Mouse (Mus musculus) midbrain, embryonic 10.5 days (tissue): ENCODE data around the gene Trpm3. TPM values are rescaled to one million over a fixed set of nuclear protein-coding genes. Genes with fewer than 3 reads are reported as not detected.

Experiments
- DNase-seq: peaks from one replicate; pipeline ENCODE4 v3.0.0-alpha.2; 2017; ENCODE audit warnings: low spot score
- H3K27ac ChIP-seq: fragments of 300-500 bp; sonication (generic); replicated peaks from 2 replicates; pipeline ENCODE4 v1.5.1; 2016; ENCODE audit warnings: mild to moderate bottlenecking
- H3K27me3 ChIP-seq: fragments of 300-500 bp; sonication (generic); 2 replicates; pipeline ENCODE4 v1.6.1; 2016; ENCODE audit warnings: low read depth, mild to moderate bottlenecking; ENCODE audit not compliant: poor library complexity, severe bottlenecking
- H3K36me3 ChIP-seq: fragments of 300-500 bp; sonication (generic); 2 replicates; pipeline ENCODE4 v1.6.1; 2016; ENCODE audit warnings: mild to moderate bottlenecking, moderate library complexity
- H3K4me1 ChIP-seq: fragments of 300-500 bp; sonication (generic); 2 replicates; pipeline ENCODE4 v1.6.1; 2016
- H3K4me3 ChIP-seq: fragments of 300-500 bp; sonication (generic); 2 replicates; pipeline ENCODE4 v1.5.1; 2016; ENCODE audit warnings: mild to moderate bottlenecking, moderate library complexity
- H3K9me3 ChIP-seq: fragments of 300-500 bp; sonication (generic); replicated peaks from 2 replicates; pipeline ENCODE4 v1.6.1; 2016; ENCODE audit warnings: mild to moderate bottlenecking
- WGBS: fragments of 180-500 bp; shearing (Covaris S2); methylation state at CpG from one replicate; pipeline ENCODE4 v1.1.7; 2016; 5-methylcytosine and 5-hydroxymethylcytosine counted together
- polyA plus RNA-seq: library from polyadenylated mRNA; unstranded; fragments of >200 nt; fragmentation: Nextera tagmentation; extraction: Ambion mirVana; gene quantifications from 2 replicates; pipeline ENCODE4 v1.2.1, GENCODE M21; 2016

Trpm3 gene
- polyA plus RNA-seq, 1 experiment from 2014 or later = 4.4 TPM

- no peak overlapping the region for H3K27ac ChIP-seq
- WGBS = 75% methylated on average over 5 of the region's 5 CpGs
These were observed 188.4 kb downstream of the Trpm3 start for GRCm38 (mm10) chr19:22327226-22327625.

DNA sequence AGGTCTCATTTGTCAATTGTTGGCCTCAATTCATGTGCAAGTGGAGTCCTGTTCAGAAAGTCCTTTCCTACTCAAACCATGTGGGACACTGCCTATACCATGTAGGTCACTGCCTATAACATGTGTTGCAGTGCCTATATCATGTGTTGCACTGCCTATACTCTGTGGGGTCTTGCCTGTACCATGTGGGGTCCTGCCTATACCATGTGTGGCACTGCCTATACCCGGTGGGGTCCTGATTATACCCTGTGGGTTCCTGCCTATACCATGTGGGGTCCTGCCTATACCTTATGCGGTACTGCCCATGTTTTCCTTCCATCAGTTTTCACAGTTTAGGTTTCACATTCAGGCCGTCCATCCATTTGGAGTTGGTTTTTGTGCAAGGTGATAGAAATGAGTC, 197.4 kb downstream of the Trpm3 start:
- H3K36me3 ChIP-seq = no peaks in the 10 kb centered on the region
- H3K4me3 ChIP-seq = no peak overlapping the region
- H3K27me3 ChIP-seq = no peaks in the 10 kb centered on the region
- no peak for DNase-seq
- H3K4me1 ChIP-seq = no peaks in the 10 kb centered on the region
- no peak overlapping the region for H3K27ac ChIP-seq
- 91% methylated on average over 3 of the region's 3 CpGs for WGBS
- 0 out of 2 replicates have a peak, but pooled peaks cover 3% of the 10 kb centered on the region for H3K9me3 ChIP-seq

More at GRCm38 (mm10) chr19:22327226-22327625, 188.4 kb downstream of the Trpm3 start:
- no peak for DNase-seq
- no peaks in the 10 kb centered on the region for H3K9me3 ChIP-seq
- H3K36me3 ChIP-seq = no peaks in the 10 kb centered on the region
- H3K4me1 ChIP-seq = no peaks in the 10 kb centered on the region
- no peak overlapping the region for H3K4me3 ChIP-seq
- no peaks in the 10 kb centered on the region for H3K27me3 ChIP-seq

- 0 out of 2 replicates have a peak, but pooled peaks cover 3% of the 10 kb centered on the region for H3K9me3 ChIP-seq
- no peaks in the 10 kb centered on the region for H3K27me3 ChIP-seq
- H3K36me3 ChIP-seq = no peaks in the 10 kb centered on the region
- H3K4me3 ChIP-seq = no peak overlapping the region
- no peaks in the 10 kb centered on the region for H3K4me1 ChIP-seq
- no peak overlapping the region for H3K27ac ChIP-seq
- WGBS = 22% methylated on average over 5 of the region's 5 CpGs
- DNase-seq = peak; percentile 35
These were observed 198.6 kb downstream of the Trpm3 start for GRCm38 (mm10) chr19:22337468-22337867.

GRCm38 (mm10) chr19:22338927-22339326, 200.1 kb downstream of the Trpm3 start:
- Histone ChIP-seq H3K36me3 (no peaks in the 10 kb centered on the region), H3K4me1 (no peaks in the 10 kb centered on the region), H3K27ac (no peak overlapping the region), H3K9me3 (no peaks in the 10 kb centered on the region), H3K27me3 (no peaks in the 10 kb centered on the region), H3K4me3 (no peak overlapping the region)
- no peak for DNase-seq
- 78% methylated on average over 8 of the region's 8 CpGs for WGBS

DNA sequence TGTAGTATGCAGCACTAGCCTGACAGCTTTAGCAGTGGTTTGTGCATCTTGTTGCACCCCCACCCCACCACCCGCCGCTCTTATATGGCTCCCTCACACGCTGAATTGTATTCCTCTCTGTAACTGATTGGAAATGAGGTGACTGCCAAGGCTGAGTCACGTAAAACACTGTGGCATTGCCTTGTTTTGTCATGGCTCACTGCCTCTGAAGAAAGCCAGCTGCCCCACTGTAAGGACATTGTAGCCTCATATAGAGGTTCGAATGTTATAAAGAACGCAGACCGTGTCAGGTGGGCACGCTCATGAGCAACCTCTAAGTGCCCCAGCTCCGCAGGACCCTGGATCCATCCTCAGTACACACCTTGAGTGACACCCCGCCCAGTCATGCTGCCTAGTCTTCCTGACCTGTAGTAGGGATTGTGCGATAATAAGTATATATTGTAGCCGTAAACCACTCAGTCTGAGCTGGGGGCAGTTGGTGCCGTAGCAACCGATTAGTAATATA, 215.2 kb downstream of the Trpm3 start:
- H3K27ac ChIP-seq = no peak overlapping the region
- DNase-seq = no peak
- WGBS = 90% methylated on average over 14 of the region's 14 CpGs
- H3K9me3 ChIP-seq = no peaks in the 10 kb centered on the region
- no peaks in the 10 kb centered on the region for H3K4me1 ChIP-seq
- H3K4me3 ChIP-seq = no peak overlapping the region
- no peaks in the 10 kb centered on the region for H3K36me3 ChIP-seq
- no peaks in the 10 kb centered on the region for H3K27me3 ChIP-seq

- Histone ChIP-seq H3K27ac (no peak overlapping the region), H3K27me3 (no peaks in the 10 kb centered on the region), H3K36me3 (no peaks in the 10 kb centered on the region), H3K4me1 (no peaks in the 10 kb centered on the region), H3K4me3 (no peak overlapping the region), H3K9me3 (no peaks in the 10 kb centered on the region)
- WGBS = 89% methylated on average over 3 of the region's 3 CpGs
- DNase-seq = no peak
These were observed 248.0 kb downstream of the Trpm3 start for GRCm38 (mm10) chr19:22386890-22387289.

DNA sequence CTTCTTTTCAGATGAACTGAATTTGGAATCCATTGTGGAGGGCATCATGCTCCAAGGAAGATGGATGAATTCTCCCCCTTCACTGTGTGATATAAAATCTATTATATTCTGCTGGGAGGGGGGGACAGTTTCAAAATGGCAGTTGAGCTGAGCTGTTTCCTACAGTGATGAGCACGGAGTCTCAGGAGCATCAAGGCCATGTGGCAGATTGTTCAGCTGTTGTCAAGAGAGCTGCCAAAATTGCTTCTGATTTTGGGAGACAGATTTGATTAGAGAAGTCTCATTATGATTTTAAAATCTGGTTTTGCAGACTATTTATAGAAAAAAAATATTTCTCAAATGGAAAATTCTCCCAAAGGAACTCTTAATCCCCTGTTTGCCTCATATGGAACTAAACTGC, 255.9 kb downstream of the Trpm3 start:
- Histone ChIP-seq H3K4me1 (peaks cover 8% of the 10 kb centered on the region), H3K36me3 (no peaks in the 10 kb centered on the region), H3K27me3 (no peaks in the 10 kb centered on the region), H3K27ac (no peak overlapping the region), H3K4me3 (no peak overlapping the region), H3K9me3 (no peaks in the 10 kb centered on the region)
- WGBS = 95% methylated on average over 1 of the region's 1 CpGs
- DNase-seq = no peak

- no peaks in the 10 kb centered on the region for H3K9me3 ChIP-seq
- 92% methylated on average over 3 of the region's 3 CpGs for WGBS
- no peak overlapping the region for H3K4me3 ChIP-seq
- DNase-seq = no peak
- no peaks in the 10 kb centered on the region for H3K36me3 ChIP-seq
- no peak overlapping the region for H3K27ac ChIP-seq
- H3K4me1 ChIP-seq = no peaks in the 10 kb centered on the region
- H3K27me3 ChIP-seq = no peaks in the 10 kb centered on the region
These were observed 265.2 kb downstream of the Trpm3 start for GRCm38 (mm10) chr19:22404049-22404448.

DNA sequence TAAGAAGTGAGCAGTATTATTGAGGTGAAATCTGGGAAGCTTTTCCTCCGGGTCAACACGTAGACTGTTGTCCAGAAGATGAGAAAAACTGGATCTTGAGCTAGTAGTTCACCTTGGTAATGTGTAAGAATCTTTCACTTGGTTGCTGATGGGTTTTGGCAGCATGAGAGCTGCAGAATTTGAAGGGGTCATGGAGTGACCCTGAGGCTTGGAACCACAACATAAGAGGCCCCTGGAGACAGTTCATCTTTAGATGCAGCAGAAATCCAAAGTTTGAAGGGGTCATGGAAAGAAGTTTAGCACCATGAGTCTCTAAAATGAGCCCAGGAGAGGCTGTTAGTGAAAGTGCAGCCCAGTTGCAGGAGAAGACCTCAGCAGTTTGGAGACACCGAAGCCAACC, 279.4 kb downstream of the Trpm3 start:
- H3K36me3 ChIP-seq = no peaks in the 10 kb centered on the region
- no peaks in the 10 kb centered on the region for H3K27me3 ChIP-seq
- no peak for DNase-seq
- no peak overlapping the region for H3K27ac ChIP-seq
- no peak overlapping the region for H3K4me3 ChIP-seq
- H3K4me1 ChIP-seq = no peaks in the 10 kb centered on the region
- H3K9me3 ChIP-seq = no peaks in the 10 kb centered on the region
- WGBS = 88% methylated on average over 3 of the region's 3 CpGs

DNA sequence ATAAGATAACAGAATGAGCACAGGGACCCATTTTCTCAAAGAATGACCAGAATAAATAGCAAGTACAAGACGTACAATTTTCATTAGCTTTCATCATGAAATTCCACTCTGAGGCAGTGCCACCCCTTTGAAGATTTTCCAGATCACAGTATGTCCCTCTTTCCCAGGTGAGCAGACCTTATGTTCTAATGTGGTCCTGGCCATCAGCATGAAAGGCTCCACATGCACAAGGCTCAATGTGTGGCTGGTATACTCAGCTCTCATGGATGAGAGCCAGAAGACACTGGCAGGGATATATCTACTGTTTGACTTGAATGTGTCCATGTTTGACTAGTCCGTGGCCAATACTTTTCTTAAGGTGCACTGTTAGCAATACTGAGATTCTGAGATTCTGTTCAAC, 298.4 kb downstream of the Trpm3 start:
- H3K27me3 ChIP-seq = no peaks in the 10 kb centered on the region
- H3K27ac ChIP-seq = no peak overlapping the region
- H3K36me3 ChIP-seq = no peaks in the 10 kb centered on the region
- DNase-seq = no peak
- no peaks in the 10 kb centered on the region for H3K4me1 ChIP-seq
- 86% methylated on average over 2 of the region's 2 CpGs for WGBS
- no peak overlapping the region for H3K4me3 ChIP-seq
- no peaks in the 10 kb centered on the region for H3K9me3 ChIP-seq

DNA sequence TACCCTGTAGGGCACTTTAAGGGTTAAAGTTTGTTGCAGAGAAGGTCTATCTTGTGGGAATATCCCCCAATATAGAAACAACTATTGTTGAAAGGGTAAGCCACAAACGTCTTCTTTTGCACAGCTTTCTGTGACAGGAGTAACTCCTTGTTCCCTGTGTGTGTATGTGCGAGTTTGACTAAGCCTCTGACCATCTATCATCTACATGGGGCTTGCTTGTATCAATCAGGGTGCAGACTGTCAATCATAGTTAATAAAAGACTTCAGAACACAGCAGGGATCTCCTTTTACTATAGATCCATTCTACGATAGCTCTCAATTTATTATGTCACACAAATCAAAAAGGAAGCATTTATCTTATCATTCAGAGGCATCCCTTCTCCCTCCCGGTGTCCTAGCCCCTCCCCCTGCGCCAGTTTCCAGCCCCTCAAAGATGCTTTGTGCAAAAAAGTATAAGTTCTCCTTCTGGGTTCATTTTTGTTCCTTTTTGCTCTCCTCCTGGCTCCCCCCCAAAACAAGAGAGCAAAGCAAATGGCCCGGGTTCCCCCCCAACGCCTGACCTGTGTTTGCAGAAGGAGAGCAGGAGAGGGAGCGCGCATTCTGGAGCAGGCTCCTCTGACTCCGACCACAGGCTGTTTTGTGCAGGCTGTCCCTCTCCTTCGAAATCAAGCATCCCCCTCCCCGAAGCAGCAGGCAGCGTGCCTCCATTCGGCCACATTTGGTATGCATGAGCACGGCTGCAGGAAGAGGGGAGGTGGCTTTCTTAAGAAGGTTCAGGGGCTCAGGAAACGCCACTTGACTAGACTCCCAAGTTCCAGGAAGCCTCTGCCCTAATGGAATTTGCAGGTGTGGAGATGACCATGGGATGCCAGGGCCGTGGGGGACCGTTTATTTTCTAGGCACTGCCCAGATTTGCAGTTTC, 308.8 kb downstream of the Trpm3 start:
- Histone ChIP-seq H3K27me3 (peaks cover 15% of the 10 kb centered on the region), H3K9me3 (no peaks in the 10 kb centered on the region), H3K36me3 (no peaks in the 10 kb centered on the region), H3K27ac (peak overlapping the region; percentile 74), H3K4me1 (peaks cover 28% of the 10 kb centered on the region), H3K4me3 (peak overlapping the region; percentile 57)
- DNase-seq = peak; percentile 51
- WGBS = 5% methylated on average over 18 of the region's 18 CpGs

DNA sequence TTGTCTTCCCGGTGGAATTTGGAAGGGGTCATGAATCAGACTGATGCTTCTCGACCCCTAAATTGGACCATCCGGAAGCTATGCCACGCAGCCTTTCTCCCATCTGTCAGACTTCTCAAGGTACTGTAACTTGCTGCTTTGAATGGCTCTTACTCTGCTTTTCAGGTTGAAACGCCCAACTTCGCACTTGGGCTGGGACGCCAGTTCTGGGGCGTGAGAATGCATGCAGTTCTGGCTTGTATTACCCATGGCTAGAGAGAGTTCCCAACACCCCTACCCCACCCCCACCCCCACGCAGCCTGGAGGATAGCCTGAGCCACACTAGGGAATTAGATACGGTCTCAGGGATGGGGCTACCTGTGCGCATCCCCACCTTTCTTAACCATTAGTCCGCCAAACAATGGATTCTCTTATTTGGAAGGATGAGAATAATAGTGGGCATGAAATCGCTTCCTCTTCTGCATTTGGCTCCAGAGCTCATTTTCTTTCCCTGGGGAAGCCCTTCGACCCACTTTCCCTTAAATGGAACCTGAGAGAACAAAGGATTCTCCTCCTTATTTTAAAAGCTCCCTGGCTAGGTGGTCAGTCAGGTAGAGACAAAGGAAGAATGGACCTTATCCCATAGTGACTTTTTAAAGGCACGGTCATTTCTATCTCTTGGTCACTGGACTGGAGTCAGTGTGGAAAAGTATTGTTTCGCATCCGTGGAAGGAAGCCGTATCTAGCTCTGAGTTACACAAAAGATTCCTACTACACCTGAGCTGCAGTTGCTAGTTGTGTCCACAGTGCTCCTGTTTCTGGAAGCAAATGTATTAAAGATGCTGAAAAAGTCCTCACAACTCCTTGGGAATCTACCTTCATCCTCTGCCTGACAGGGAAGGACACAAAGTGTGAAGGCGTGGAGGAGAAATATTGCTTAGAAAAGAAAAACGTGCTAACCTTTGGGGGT, 309.8 kb downstream of the Trpm3 start:
- 0 out of 2 replicates have a peak overlapping the region, but pooled peaks have one; percentile 74 for H3K27ac ChIP-seq

More for the DNA sequence above, 309.8 kb downstream of the Trpm3 start:
- H3K36me3 ChIP-seq = no peaks in the 10 kb centered on the region
- peak overlapping the region; percentile 57 for H3K4me3 ChIP-seq
- peak; percentile 13 for DNase-seq
- peaks cover 28% of the 10 kb centered on the region for H3K4me1 ChIP-seq
- H3K27me3 ChIP-seq = peaks cover 15% of the 10 kb centered on the region
- H3K9me3 ChIP-seq = no peaks in the 10 kb centered on the region
- 32% methylated on average over 20 of the region's 20 CpGs for WGBS
